In the genomic region with DNA sequence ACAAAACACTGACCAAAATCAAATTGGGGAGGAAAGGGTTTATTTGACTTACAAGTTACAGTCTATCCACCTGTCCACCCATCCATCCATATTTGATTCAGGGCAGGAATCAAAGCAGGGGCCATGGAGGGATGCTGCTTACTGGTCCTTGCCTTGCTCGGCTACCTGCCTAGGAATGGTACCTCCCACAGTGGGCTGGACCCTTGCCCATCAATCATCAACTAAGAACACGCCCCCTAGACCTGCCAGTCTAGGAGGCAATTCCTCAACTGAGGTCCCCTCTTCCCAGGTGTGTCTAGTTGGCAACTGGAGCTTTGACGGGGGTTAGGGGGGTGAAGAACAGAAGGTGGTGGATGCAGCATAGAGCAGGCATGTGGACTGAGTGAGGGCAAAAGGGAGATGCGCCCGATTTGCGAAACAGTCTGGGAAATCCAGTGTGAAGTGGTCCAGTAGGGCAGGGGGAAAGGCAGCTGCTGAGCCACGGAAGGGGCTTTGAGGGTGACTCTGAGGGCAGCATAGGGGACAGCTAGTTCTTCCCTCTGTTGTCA, we compare ENCODE assay signal across 6 mouse cellular contexts.
"Had no signal": no experiment of that assay in that cellular context is flagged by ENCODE, and none has a peak within 500 bp of the region (broad histone marks: within the 10 kb centered on the region; RNA-seq: fewer than 3 reads in every experiment).

No protein-coding gene starts in this region.

- H3K4me3 ChIP-seq: kidney, embryonic 15.5 days; limb, embryonic 15.5 days; myocyte; neural tube, embryonic 15.5 days had no signal

- H3K27me3 ChIP-seq: kidney, embryonic 15.5 days; limb, embryonic 15.5 days; neural tube, embryonic 15.5 days had no signal

- H3K9ac ChIP-seq: kidney, embryonic 15.5 days; limb, embryonic 15.5 days; liver, embryonic 14.5 days; neural tube, embryonic 15.5 days had no signal

- H3K27ac ChIP-seq: kidney, embryonic 15.5 days; limb, embryonic 15.5 days; liver, embryonic 14.5 days; neural tube, embryonic 15.5 days; stomach, postnatal 0 days had no signal

- H3K4me2 ChIP-seq: kidney, embryonic 15.5 days; limb, embryonic 15.5 days; neural tube, embryonic 15.5 days had no signal

- H3K9me3 ChIP-seq: kidney, embryonic 15.5 days; limb, embryonic 15.5 days; neural tube, embryonic 15.5 days had no signal
